Mouse (Mus musculus) bone marrow, adult 2 months (tissue): Measurements from ENCODE around the gene Crybg3. TPM values are rescaled to one million over a fixed set of nuclear protein-coding genes. Genes with fewer than 3 reads are reported as not detected.

Experiments
- H3K27ac ChIP-seq: fragments of 200-500 bp; 2 replicates; pipeline ENCODE4 v1.5.1; 2012; ENCODE audit warnings: low read depth, mild to moderate bottlenecking, control low read depth, inconsistent platforms, low read length; ENCODE audit not compliant: control insufficient read depth, poor library complexity, insufficient read depth
- H3K4me1 ChIP-seq: fragments of 200-500 bp; 2 replicates; pipeline ENCODE4 v1.6.1; 2011; ENCODE audit warnings: low read length; ENCODE audit not compliant: control insufficient read depth, insufficient read depth
- H3K4me3 ChIP-seq: fragments of 200-500 bp; replicated peaks from 2 replicates; pipeline ENCODE3; 2011; ENCODE audit warnings: mild to moderate bottlenecking, low read depth, low read length, control low read depth; ENCODE audit not compliant: control insufficient read depth
- CTCF ChIP-seq: fragments of 200-500 bp; IDR thresholded peaks from 2 replicates; pipeline ENCODE4 v1.5.1; 2011; ENCODE audit warnings: low read length, control low read depth; ENCODE audit not compliant: control insufficient read depth, insufficient read depth
- POLR2A ChIP-seq: fragments of 200-500 bp; IDR thresholded peaks from 2 replicates; pipeline ENCODE4 v1.6.1; 2011; ENCODE audit warnings: low read depth, mild to moderate bottlenecking, control low read depth, low read length, borderline replicate concordance; ENCODE audit not compliant: control insufficient read depth
- WGBS: fragments of 180-500 bp; shearing (Covaris S2); methylation state at CpG from one replicate; pipeline ENCODE4 v1.1.7; 2018; 5-methylcytosine and 5-hydroxymethylcytosine counted together
- polyA plus RNA-seq: library from polyadenylated mRNA; stranded (reverse); fragments of >200 nt; gene quantifications from 2 replicates; pipeline ENCODE4 v1.2.4, GENCODE M21; 2011; ENCODE audit warnings: low replicate concordance; ENCODE audit not compliant: missing spikeins, insufficient read depth, insufficient read length

Crybg3 gene
- polyA plus RNA-seq, 1 experiment = 6.1 TPM

DNA sequence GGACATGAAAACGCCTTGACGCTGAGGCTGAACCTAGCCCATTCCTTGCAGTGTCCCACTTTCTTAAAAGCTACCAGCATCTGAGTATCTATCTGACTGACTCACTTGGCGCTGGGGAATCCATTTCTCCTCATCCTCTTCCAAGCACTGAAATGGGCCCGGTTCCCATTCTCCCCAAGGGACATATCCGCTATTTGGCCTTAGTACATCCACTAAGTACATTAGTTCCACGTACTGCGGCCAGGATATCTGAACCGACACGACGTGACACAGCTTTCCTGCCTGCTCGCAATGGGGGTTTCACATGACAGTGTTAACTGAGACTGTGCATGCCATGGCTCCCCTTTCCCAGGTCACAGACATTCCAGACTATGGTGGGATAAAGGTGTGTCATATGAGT is 66.4 kb downstream of the Crybg3 start:
- TF ChIP-seq CTCF = no peak
- Histone ChIP-seq H3K4me1 (no peaks in the 10 kb centered on the region), H3K4me3 (no peak overlapping the region), H3K27ac (no peak overlapping the region)
- 87% methylated on average over 11 of the region's 11 CpGs for WGBS

DNA sequence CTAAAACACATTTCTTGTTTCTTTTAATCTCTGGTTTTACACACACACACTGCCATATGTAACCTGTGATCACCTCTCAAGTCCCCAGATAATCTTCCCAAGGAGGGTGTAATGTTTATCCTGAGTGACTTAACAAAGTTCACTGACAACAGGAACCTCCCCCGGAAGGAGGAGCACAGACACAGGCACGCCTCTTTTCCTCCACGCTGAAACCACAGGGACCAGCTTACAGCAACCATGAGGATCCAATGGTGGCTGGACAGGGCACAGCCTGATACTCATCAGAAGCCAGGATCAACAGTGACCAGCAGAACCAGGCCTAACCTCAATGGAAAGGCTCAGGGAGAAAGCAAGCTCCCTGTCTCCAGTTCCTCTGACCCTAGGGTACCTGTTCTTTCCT is 68.2 kb downstream of the Crybg3 start:
- H3K4me3 ChIP-seq = no peak overlapping the region
- 29% methylated on average over 3 of the region's 3 CpGs for WGBS
- H3K27ac ChIP-seq = no peak overlapping the region
- no peak for TF ChIP-seq CTCF
- TF ChIP-seq POLR2A = no peak
- H3K4me1 ChIP-seq = no peaks in the 10 kb centered on the region

DNA sequence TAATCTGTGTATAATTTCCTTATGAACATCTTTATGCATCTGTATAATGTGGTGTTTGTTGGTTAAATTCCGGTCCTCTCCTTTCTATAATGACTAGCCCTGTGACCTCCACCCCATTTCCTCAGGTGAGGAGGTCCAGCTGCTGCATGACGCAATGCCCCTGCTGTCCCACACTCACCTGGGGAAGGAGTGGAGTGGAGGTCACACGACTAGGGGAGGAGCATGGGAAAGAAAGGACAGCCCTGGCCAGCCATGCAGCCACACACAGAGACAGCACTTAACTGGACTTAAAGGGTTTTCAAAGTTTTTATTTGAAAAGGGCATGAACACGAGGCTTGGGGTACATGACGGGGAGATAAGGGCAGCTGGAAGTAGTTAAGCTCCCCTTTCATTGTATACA is 69.5 kb downstream of the Crybg3 start:
- Histone ChIP-seq H3K4me3 (no peak overlapping the region), H3K4me1 (no peaks in the 10 kb centered on the region), H3K27ac (no peak overlapping the region)
- no peak for TF ChIP-seq CTCF
- TF ChIP-seq POLR2A = no peak
- WGBS = 84% methylated on average over 5 of the region's 5 CpGs

DNA sequence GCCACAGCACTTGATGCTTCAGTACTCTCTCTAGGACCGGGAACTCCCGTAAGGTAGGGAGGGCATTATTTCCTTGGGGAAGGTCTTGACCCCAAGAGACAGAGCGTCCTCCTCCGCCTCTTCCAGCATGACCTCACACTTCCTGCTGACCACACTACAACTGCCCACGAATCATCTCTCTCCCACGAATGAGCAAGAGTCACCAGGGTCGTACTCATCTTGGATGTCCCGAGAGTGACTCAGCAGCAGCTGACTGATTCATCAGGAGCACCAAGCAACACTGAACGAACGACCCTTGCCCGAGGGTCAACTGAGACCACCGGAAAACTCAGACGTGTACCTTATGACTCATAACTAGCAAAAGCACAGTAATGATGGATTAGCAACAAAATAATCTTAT is 71.2 kb downstream of the Crybg3 start:
- Histone ChIP-seq H3K4me1 (no peaks in the 10 kb centered on the region), H3K27ac (no peak overlapping the region), H3K4me3 (no peak overlapping the region)
- WGBS = 84% methylated on average over 13 of the region's 13 CpGs
- TF ChIP-seq CTCF (no peak), POLR2A (no peak)

DNA sequence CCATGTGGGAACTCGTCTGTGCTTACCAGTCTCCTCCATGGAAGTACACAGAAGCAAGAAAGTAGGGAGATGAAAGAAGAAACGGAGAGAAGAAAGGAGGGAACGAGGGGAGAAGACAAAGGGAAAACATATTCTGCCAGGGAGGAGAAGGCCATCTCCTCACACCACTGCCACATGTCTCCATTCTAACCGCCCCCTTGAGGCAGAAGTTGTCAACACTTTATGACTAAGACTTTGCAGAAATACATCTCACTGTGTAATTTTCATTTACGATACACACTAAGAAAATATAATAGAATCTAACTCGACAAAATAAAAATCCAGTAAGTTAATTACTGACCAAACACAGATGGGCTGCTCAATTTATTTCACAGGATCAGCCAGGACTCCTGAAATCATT is 73.8 kb downstream of the Crybg3 start:
- no peak for TF ChIP-seq POLR2A
- no peak for TF ChIP-seq CTCF
- Histone ChIP-seq H3K27ac (no peak overlapping the region), H3K4me3 (no peak overlapping the region), H3K4me1 (no peaks in the 10 kb centered on the region)
- 78% methylated on average over 6 of the region's 6 CpGs for WGBS

DNA sequence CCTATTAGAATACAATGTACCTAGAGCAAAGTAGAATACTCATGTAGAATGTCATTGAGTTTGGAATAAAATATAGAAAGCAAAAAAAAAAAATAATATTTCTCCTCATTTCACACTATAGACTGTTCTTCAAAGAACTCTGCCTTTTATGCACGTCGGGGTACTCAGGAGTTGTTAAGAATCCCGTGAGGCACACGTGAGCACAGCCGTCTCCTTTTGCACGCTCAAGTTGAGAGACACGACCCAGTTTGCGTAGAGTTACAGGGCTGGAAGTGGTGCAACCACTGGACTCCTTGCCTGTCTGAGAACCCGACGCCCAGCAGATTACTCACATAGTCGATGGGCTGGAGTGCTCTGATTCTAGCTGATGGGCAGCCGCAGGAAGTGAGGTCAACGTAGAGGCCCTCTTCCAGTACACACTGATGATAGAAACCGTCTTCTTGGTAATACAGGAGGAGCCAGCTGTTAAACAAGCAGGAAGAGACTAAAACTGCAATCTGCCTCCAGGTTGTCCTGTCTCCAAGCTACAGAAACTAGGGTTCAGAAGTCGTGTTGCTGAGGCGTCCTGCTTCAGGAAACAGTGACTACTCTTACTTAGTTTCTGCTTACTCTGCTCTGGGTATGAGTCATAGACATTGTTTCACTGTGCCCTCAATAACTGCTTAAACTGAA is 78.9 kb downstream of the Crybg3 start:
- 77% methylated on average over 16 of the region's 16 CpGs for WGBS
- peaks cover 1% of the 10 kb centered on the region for H3K4me1 ChIP-seq
- TF ChIP-seq POLR2A (no peak), CTCF (no peak)
- H3K4me3 ChIP-seq = no peak overlapping the region
- H3K27ac ChIP-seq = no peak overlapping the region

DNA sequence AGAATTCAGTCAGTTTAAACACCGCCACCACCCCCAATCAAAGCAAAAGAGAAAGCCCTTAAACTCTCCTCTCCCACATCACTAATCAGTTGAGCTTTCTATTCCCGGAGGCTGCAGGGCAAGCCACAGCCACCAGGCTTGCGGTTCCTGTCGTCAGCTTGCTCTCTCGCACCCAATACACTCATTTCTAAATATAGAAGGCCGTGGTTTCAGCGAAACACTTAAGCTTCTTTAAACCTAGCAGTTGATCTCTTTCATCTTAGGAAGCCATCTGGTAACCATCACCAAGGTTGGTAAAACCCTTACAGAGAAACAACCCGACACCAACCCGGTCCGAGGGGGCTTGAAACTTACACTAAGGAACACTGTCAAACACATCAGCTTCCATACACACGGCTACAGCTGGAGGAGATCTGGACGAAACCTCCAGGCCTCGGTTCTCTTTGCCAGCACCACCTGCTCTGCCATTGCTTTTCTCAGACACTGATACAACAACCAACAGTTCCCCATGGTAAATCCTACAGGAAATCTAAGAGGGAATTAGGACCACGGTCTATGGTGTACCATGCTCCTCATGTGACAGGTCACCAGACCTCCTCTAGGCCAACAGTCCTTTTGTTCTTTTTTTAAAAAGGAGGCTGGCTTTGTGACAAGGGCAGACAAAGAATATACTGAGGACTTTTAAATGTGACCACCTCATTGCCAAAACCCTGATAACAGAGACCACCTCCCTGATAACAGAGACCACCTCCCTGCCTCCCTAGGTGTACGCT is 83.1 kb downstream of the Crybg3 start:
- 11% methylated on average over 15 of the region's 15 CpGs for WGBS
- peak overlapping the region; percentile 76 for H3K27ac ChIP-seq
- H3K4me3 ChIP-seq = no peak overlapping the region
- peaks cover 1% of the 10 kb centered on the region for H3K4me1 ChIP-seq
- TF ChIP-seq CTCF = no peak; the same call in 1 of the 2 replicates
- TF ChIP-seq POLR2A = no peak

DNA sequence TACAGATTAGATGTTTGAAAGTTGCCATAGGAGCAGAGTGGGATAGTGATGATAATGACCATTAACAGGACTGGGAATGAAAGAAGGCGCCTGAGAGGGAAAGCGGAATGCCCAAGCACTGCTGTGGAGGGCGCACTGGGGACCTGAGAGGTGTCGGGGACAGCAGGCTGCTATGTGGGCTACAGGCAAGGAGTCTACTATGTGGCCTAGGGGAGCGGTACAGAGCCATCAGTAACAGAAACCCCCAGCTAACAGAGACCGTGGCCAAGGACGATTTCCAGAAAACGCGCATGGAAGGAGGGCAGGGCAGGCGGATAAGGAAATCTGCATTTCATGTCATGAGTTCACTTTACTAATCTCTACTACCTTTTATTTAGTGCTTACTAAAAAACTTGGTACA is 83.8 kb downstream of the Crybg3 start:
- Histone ChIP-seq H3K27ac (no peak overlapping the region), H3K4me3 (no peak overlapping the region)
- TF ChIP-seq POLR2A (no peak), CTCF (no peak)

DNA sequence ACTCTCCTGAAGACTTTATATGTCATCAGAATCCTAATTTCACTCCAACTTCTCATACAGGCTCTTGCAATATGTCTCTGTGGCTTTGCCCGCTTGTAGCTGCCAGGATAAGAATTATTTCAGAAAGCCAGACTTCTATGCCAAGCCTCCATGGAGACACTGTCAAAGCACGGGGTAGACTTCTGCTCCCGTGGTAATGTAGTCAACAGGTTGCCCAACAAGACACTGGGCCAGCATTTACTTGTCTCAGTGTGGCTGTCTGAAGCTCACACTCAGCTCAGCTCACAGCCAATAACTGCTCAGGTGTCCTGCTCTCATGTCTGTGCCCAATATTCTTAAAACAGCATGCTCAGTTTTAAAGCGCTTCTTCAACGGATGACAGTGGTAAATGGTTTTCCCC is 85.6 kb downstream of the Crybg3 start:
- no peak overlapping the region for H3K27ac ChIP-seq
- H3K4me3 ChIP-seq = no peak overlapping the region
- no peak for TF ChIP-seq POLR2A
- TF ChIP-seq CTCF = no peak
- 79% methylated on average over 5 of the region's 5 CpGs for WGBS
- H3K4me1 ChIP-seq = peaks cover 1% of the 10 kb centered on the region

More for the DNA sequence above, 83.8 kb downstream of the Crybg3 start:
- WGBS = 74% methylated on average over 10 of the region's 10 CpGs
- peaks cover 1% of the 10 kb centered on the region for H3K4me1 ChIP-seq
